Mouse (Mus musculus) lung, adult 2 months (tissue): ENCODE data around the gene Fyb2. TPM values are rescaled to one million over a fixed set of nuclear protein-coding genes. Genes with fewer than 3 reads are reported as not detected.

Experiments used
- DNase-seq: peaks from one replicate; pipeline ENCODE4 v3.0.0; 2022
- H3K4me1 ChIP-seq: fragments of 200-500 bp; 2 replicates; pipeline ENCODE4 v1.6.1; 2011; ENCODE audit warnings: low read length; ENCODE audit not compliant: control insufficient read depth, insufficient read depth
- H3K4me3 ChIP-seq: fragments of 200-500 bp; replicated peaks from 2 replicates; pipeline ENCODE3; 2011; ENCODE audit warnings: low read depth, mild to moderate bottlenecking, control low read depth, low read length; ENCODE audit errors: extremely low read depth
- CTCF ChIP-seq: fragments of 200-500 bp; IDR thresholded peaks from 2 replicates; pipeline ENCODE4 v1.5.1; 2011; ENCODE audit warnings: mild to moderate bottlenecking, low read length, control low read depth; ENCODE audit not compliant: insufficient read depth
- POLR2A ChIP-seq: fragments of 200-500 bp; IDR thresholded peaks from 2 replicates; pipeline ENCODE4 v1.6.1; 2011; ENCODE audit warnings: low read depth, mild to moderate bottlenecking, control low read depth, low read length, borderline replicate concordance; ENCODE audit errors: extremely low read depth
- WGBS: fragments of 180-500 bp; shearing (Covaris S2); methylation state at CpG from one replicate; pipeline ENCODE4 v1.1.7; 2018; 5-methylcytosine and 5-hydroxymethylcytosine counted together
- polyA plus RNA-seq: library from polyadenylated mRNA; depleted of rRNA; stranded (reverse); fragments of >200 nt; gene quantifications from 2 replicates; pipeline ENCODE4 v1.2.3, GENCODE M21; 2012

The Fyb2 gene
- polyA plus RNA-seq, 1 experiment: 0.04 TPM

DNA sequence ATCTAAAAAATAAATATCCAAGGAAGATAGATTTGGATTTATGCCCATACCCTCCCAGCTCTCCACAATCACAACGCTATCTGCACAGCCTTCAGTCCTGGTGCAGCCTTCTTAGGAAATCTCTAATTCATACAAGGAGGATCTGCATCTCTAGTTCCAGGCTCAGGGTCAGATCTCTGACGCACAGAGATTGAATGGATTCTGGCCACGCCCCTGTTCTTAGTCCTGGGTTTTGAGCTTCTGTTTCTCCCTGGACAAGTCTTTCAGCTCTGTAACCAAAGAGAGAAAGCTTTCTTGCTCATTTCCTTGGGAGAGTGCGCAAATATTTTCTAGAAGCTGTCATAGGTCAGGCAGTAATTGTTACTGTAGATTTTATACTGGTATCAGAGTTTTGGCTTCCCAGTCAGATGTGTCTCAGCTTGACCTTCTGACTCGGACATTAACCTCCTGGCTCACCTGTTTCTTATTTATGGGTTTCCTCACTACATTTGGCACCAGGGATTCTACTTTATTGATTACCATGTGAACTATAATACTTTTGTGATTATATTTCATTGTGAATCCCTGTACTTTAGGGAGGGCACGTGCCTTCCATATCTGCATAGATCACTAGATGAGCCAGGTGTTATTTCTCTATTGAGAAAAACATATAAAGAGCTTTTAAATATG, 62.0 kb downstream of the Fyb2 start:
- no peak for DNase-seq
- Histone ChIP-seq H3K4me1 (no peaks in the 10 kb centered on the region), H3K4me3 (no peak overlapping the region)
- TF ChIP-seq CTCF (no peak), POLR2A (no peak)
- WGBS: 84% methylated on average over 6 of the region's 6 CpGs

DNA sequence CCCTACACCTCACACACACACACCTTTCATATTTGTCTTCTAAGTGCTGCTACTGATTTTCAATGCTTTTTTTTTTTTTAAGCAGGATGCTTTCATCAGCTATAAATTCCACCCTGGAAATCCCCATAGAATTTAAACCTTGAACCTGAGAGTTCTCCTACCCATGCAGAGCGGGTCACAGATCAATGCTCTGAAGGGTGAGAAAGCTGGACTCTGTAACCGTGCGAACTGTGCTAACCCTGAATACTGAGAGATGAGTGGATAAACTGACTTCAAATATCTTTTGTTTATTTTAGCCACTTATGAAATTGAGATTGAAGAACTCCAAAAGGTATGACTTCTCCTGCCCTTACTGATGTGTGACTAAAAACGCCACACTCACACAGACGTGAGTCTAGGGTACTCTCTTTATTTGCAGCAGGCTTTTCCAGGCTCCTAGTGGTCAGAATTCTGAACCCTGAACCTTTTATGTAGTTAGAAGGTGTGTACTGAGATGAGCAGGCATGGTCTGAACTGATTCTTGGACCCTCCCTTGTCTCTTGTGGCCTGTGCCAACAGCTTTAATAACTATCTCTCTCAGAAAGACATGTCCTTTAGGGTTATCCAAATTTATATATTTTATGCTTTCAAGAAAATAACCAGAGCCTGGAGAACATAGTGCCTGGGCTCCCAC, 72.8 kb downstream of the Fyb2 start:
- 71% methylated on average over 5 of the region's 5 CpGs for WGBS
- no peak for DNase-seq
- H3K4me1 ChIP-seq: no peaks in the 10 kb centered on the region
- TF ChIP-seq POLR2A: no peak
- TF ChIP-seq CTCF: no peak
- no peak overlapping the region for H3K4me3 ChIP-seq

DNA sequence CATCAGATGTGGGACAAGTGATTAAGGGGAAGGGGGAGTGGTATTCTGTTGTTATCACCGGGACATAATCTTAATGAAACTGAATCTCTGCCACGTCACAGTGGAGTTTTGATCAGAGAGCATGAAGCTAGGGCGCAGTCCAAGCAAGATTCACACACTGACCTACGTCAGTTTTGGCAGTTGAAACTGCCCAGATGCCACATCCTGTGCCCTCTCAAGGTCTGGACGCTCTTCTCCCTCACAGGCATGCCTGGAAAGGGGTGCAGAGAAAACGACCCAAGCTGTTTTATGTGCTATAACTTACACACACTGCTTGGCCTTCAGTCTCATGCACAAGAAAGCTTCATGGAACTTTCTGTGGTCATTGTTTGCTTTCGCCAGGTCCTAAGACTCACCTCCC, 74.4 kb downstream of the Fyb2 start:
- Histone ChIP-seq H3K4me3 (no peak overlapping the region), H3K4me1 (no peaks in the 10 kb centered on the region)
- no peak for DNase-seq
- TF ChIP-seq CTCF (no peak), POLR2A (no peak)
- 63% methylated on average over 7 of the region's 7 CpGs for WGBS

DNA sequence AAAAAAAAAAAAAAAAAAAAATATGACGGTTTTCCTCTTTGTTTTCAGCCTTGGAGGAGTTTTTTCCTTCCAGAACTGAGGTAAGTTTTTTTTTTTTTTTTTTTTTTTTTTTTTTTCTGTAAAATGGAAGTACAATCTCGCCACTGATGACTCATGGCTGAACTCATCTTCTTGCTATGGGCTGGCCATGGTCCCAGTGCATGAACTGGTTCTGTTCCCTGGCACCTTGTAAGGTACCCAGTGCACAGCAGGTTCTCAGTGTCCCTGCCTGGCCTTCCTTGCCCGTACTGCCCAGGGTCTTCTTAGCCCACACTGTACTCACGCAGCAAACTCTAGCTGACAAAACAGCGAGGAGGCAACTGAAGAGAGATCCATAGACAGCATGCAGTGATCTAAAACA, 74.8 kb downstream of the Fyb2 start:
- WGBS: 71% methylated on average over 5 of the region's 5 CpGs
- Histone ChIP-seq H3K4me1 (no peaks in the 10 kb centered on the region), H3K4me3 (no peak overlapping the region)
- no peak for DNase-seq
- TF ChIP-seq POLR2A: no peak
- no peak for TF ChIP-seq CTCF

DNA sequence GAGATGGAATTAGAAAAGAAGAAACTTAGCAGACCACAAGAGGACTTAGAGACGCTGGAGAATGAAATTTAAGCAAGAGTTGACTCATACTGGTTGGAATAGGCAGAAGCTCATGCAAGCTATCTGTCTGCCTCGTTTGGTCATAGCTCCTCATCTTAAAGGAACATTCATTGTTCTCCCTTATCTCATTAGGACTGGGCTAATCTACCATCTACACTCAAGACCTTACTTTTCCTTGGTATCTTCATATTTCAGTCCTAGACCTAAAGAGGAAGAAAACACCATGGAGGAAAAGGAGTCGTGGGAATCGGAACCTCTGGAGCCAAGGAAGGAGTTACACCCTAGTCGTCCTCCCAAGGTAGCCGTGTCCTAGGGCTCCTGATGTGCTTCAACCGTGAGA, 75.5 kb downstream of the Fyb2 start:
- Histone ChIP-seq H3K4me1 (no peaks in the 10 kb centered on the region), H3K4me3 (no peak overlapping the region)
- no peak for DNase-seq
- TF ChIP-seq POLR2A (no peak), CTCF (no peak)
- 85% methylated on average over 7 of the region's 7 CpGs for WGBS

DNA sequence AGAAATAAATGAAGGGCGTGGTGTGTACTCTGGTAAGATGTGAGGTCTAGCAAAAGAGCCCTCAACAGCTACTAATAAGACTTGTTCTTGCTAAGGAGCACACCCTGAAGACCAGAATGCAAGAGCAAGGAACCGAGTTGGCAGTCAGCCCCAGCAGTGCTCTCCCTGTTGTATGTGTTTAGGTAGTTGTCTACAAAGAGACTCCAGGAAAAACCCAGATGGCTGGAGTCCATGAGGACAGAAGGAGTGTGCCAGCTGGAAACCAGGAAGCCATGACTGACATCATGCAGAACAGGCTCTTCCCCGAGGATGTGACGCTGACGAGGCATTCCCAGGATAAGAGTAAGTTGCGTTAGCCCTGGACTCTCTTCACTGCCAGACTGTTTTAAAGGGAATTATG, 76.8 kb downstream of the Fyb2 start:
- no peak overlapping the region for H3K4me3 ChIP-seq
- WGBS: 65% methylated on average over 6 of the region's 6 CpGs
- no peak for DNase-seq
- TF ChIP-seq CTCF (no peak), POLR2A (no peak)
- no peaks in the 10 kb centered on the region for H3K4me1 ChIP-seq

DNA sequence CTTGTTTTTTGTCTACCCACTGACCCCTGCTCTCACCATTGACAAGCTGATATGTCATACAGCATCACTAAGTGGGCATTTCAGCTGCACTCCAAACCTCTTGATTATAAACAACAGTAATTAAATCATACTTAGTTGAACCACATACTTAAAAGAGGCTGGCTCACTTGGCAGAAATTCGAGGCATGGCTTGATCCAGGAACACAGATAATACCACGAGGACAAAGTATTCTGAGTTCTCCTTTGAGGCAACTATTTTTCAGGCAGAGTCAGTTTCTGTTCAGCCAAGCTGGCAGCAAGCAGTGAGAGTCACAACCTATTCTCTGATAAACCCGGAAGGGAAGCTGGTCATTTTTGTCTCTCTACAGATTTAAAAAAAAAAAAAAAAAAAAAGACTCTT, 77.4 kb downstream of the Fyb2 start:
- WGBS: 64% methylated on average over 3 of the region's 3 CpGs
- no peak for DNase-seq

DNA sequence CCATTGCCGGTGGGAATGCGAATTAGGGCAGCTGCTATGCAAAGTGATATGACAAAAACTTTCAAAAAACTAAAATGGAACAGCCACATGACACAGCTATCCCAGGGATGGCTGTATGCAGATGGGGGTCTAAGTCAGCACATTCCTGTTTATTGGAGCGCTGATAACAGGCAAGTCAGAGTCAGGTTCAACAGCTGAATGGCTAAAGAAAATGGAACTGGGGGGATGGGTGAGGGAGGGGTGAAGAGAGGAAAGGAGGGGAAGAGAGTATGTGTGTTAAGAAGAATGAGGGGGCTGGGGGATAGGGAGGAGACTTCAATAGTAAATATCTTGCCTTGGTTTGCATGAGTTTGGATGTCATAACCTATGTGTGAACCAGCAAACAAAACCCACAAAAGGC, 79.0 kb downstream of the Fyb2 start:
- Histone ChIP-seq H3K4me3 (no peak overlapping the region), H3K4me1 (no peaks in the 10 kb centered on the region)
- 90% methylated on average over 3 of the region's 3 CpGs for WGBS
- DNase-seq: no peak
- no peak for TF ChIP-seq CTCF

More for the DNA sequence above, 77.4 kb downstream of the Fyb2 start:
- Histone ChIP-seq H3K4me3 (no peak overlapping the region), H3K4me1 (no peaks in the 10 kb centered on the region)
- TF ChIP-seq CTCF: no peak
- TF ChIP-seq POLR2A: no peak

DNA sequence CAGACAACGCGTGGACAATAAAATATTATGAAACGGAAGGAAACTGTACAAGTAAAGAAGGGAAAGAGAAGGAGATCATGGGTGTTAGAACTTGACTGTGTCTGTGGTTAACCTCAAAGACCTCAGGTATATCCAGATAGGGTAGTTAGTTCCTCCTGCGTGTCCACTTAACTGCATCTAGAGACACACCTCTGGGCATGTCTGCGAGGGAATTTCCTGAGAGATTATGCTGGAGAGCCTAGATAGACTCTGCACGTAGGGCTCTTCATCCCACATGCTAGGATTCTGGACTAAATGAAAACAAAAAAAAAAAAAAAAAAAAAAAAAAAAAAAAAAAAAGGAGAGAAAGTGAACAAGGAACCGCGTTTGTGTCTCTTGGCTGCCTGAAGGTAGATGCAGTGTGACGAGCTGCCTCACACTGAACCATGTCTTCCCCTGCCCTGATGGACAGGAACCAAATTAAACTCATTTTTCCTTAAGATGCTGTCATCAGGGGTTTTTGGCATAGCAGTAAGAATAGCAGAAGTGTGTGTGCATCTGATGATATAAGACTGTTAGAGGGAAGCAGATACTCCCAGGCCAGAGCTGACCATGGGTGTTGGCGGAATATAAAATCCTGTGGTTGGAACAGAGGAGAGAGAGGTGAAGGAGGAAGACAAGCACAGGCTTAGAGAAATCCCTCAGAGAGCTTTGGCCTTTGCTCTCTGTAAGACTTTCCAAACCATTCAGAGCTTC, 80.1 kb downstream of the Fyb2 start:
- TF ChIP-seq CTCF (no peak), POLR2A (no peak)
- Histone ChIP-seq H3K4me1 (no peaks in the 10 kb centered on the region), H3K4me3 (no peak overlapping the region)
- 76% methylated on average over 10 of the region's 10 CpGs for WGBS
- no peak for DNase-seq

DNA sequence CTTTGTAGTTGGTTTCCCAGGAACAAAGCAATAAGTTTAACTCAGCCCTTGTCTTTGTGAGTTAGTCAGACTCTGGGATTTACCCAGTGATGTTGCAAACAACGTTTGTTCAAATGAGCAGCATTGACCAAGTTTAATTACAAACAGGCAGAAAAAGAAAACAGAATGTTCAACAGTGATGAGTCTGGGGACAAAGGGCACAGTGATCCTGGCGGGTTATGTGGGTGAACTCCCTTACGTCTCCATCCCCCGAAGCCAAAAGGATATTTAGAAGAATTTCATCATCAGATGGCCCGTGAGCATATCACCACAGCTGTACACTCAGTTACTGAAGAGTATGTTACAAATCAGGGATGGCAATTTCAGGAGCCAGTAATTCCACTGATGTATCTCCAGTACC, 86.4 kb downstream of the Fyb2 start:
- no peak for DNase-seq
- Histone ChIP-seq H3K4me1 (no peaks in the 10 kb centered on the region), H3K4me3 (no peak overlapping the region)
- TF ChIP-seq POLR2A (no peak), CTCF (no peak)
- 60% methylated on average over 5 of the region's 5 CpGs for WGBS
